Mouse (Mus musculus): ENCODE results near the gene Dennd6a. TPM values are rescaled to one million over a fixed set of nuclear protein-coding genes. Genes with fewer than 3 reads are reported as not detected.

Dennd6a gene
- polyA plus RNA-seq, 1 experiment from 2014 or later, result 29.9 TPM

GRCm38 (mm10) chr14:26569880-26570279, 3.8 kb upstream of the Dennd6a start:
- Histone ChIP-seq H3K4me3 (ENCODE audit: low read length) (no peak overlapping the region), H3K27ac (ENCODE audit: low read length) (no peak overlapping the region), H3K36me3 (ENCODE audit: insufficient read depth, low read length) (no peaks in the 10 kb centered on the region), H3K27me3 (ENCODE audit: insufficient read depth, low read length) (no peaks in the 10 kb centered on the region), H3K9ac (replicated peaks; ENCODE audit: low read length) (no peak overlapping the region), H3K4me1 (ENCODE audit: insufficient read depth, low read length) (no peaks in the 10 kb centered on the region), H3K9me3 (ENCODE audit: low read length) (no peaks in the 10 kb centered on the region), H3K4me2 (replicated peaks; ENCODE audit: low read depth, low read length) (no peak overlapping the region)
- ATAC-seq (ENCODE audit: low FRiP score, low TSS enrichment), result no peak
- 78% methylated on average over 4 of the region's 4 CpGs for whole genome bisulfite sequencing

GRCm38 (mm10) chr14:26571951-26572675, 1.5 kb upstream of the Dennd6a start:
- Histone ChIP-seq H3K36me3 (ENCODE audit: insufficient read depth, low read length) (no peaks in the 10 kb centered on the region), H3K9ac (replicated peaks; ENCODE audit: low read length) (no peak overlapping the region), H3K27me3 (ENCODE audit: insufficient read depth, low read length) (no peaks in the 10 kb centered on the region), H3K4me3 (ENCODE audit: low read length) (no peak overlapping the region), H3K9me3 (ENCODE audit: low read length) (no peaks in the 10 kb centered on the region), H3K4me1 (ENCODE audit: insufficient read depth, low read length) (no peaks in the 10 kb centered on the region), H3K27ac (ENCODE audit: low read length) (no peak overlapping the region), H3K4me2 (replicated peaks; ENCODE audit: low read depth, low read length) (no peak overlapping the region)
- no peak for ATAC-seq (ENCODE audit: low FRiP score, low TSS enrichment)
- 48% methylated on average over 4 of the region's 4 CpGs for WGBS

DNA sequence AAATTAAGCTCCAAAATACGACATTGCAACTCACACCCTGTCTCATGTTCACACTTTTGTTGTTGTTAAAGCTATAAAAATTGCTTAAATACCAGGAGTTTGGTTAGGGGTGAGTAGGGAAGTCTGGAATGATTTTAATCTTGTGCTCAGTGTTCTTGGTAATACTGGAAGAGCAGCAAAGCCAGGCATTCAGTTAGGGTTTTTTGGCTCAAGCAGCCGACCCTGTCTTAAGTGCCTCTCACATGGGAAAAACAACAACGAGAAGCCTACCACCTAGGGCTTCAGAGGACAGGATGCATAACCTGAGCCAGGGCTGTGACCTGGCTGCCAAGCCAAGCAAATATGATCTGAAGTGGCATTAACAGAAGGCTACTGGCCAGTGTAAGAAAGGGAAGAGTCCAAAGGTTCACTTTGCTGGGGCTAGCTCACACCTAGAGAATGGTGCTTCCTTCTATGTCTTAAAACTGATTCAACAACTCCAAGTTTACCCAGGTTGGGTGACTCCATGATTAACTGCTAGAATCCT, 2.7 kb downstream of the Dennd6a start:
- Histone ChIP-seq H3K4me1 (ENCODE audit: insufficient read depth, low read length) (peaks cover 8% of the 10 kb centered on the region; the same call in 1 of the 2 replicates), H3K9me3 (ENCODE audit: low read length) (no peaks in the 10 kb centered on the region), H3K4me2 (replicated peaks; ENCODE audit: low read depth, low read length) (no peak overlapping the region), H3K36me3 (ENCODE audit: insufficient read depth, low read length) (no peaks in the 10 kb centered on the region), H3K27me3 (ENCODE audit: insufficient read depth, low read length) (no peaks in the 10 kb centered on the region), H3K4me3 (ENCODE audit: low read length) (no peak overlapping the region), H3K9ac (replicated peaks; ENCODE audit: low read length) (no peak overlapping the region), H3K27ac (ENCODE audit: low read length) (no peak overlapping the region)
- WGBS, result 56% methylated on average over 3 of the region's 3 CpGs
- ATAC-seq (ENCODE audit: low FRiP score, low TSS enrichment), result no peak

GRCm38 (mm10) chr14:26578791-26579191, 5.1 kb downstream of the Dennd6a start:
- Histone ChIP-seq H3K4me2 (replicated peaks; ENCODE audit: low read depth, low read length) (peak overlapping the region; percentile 80), H3K27ac (ENCODE audit: low read length) (no peak overlapping the region), H3K9ac (replicated peaks; ENCODE audit: low read length) (no peak overlapping the region), H3K4me3 (ENCODE audit: low read length) (no peak overlapping the region), H3K9me3 (ENCODE audit: low read length) (no peaks in the 10 kb centered on the region), H3K4me1 (ENCODE audit: insufficient read depth, low read length) (peaks cover 8% of the 10 kb centered on the region; the same call in 1 of the 2 replicates), H3K27me3 (ENCODE audit: insufficient read depth, low read length) (no peaks in the 10 kb centered on the region), H3K36me3 (ENCODE audit: insufficient read depth, low read length) (peaks cover 6% of the 10 kb centered on the region)
- peak; percentile 39; the same call in 1 of the 2 replicates for ATAC-seq (ENCODE audit: low FRiP score, low TSS enrichment)
- WGBS, result 72% methylated on average over 6 of the region's 6 CpGs

GRCm38 (mm10) chr14:26579346-26580343, 6.0 kb downstream of the Dennd6a start:
- H3K4me3 ChIP-seq (ENCODE audit: low read length), result peak overlapping the region; percentile 95
- peak overlapping the region; percentile 100 for H3K9ac ChIP-seq (replicated peaks; ENCODE audit: low read length)
- WGBS, result under 1% methylated on average over 78 of the region's 79 CpGs
- peak overlapping the region; percentile 80 for H3K4me2 ChIP-seq (replicated peaks; ENCODE audit: low read depth, low read length)
- H3K27ac ChIP-seq (ENCODE audit: low read length), result peak overlapping the region; percentile 99
- H3K4me1 ChIP-seq (ENCODE audit: insufficient read depth, low read length), result peaks cover 8% of the 10 kb centered on the region; the same call in 1 of the 2 replicates
- no peaks in the 10 kb centered on the region for H3K9me3 ChIP-seq (ENCODE audit: low read length)
- H3K27me3 ChIP-seq (ENCODE audit: insufficient read depth, low read length), result no peaks in the 10 kb centered on the region
- peaks cover 6% of the 10 kb centered on the region for H3K36me3 ChIP-seq (ENCODE audit: insufficient read depth, low read length)
- ATAC-seq (ENCODE audit: low FRiP score, low TSS enrichment), result peak; percentile 95

DNA sequence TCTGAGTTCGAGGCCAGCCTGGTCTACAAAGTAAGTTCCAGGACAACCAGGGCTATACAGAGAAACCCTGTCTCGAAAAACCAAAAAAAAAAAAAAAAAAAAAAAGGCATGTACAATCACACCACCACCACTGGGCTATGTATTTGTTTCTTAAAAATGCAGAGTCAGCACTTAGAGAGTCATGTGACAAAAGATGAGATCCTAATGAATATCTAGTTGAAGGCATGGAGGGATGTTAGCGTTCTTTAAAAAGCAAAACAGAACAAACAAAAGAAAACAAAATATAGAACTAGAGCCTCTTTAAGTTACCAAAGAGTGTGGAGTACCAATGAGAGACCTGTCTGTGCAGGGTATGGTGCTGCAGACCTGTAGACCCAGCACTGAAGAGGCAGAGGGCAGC, 10.0 kb downstream of the Dennd6a start:
- H3K4me2 ChIP-seq (replicated peaks; ENCODE audit: low read depth, low read length), result no peak overlapping the region
- 88% methylated on average over 3 of the region's 3 CpGs for WGBS
- no peak overlapping the region for H3K27ac ChIP-seq (ENCODE audit: low read length)

DNA sequence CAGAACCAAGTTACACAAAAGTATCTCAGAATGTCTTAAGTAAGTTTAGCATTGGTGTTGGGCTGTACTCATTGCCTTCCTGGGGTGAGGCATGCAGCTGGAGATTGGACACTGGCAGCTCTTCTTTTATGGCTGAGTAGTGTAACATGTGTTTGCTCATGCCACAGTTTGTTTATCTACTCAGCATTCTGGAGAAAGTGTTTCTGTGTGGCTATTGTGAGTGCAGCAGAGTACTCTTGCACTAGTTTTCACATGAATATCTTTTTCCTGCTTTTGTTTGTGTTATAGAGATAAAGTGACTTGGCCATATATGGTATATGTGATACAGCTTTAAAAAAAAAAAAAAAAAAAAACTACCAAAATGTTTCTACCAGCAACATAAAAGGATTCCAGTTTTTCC, 13.5 kb downstream of the Dennd6a start:
- Histone ChIP-seq H3K9me3 (ENCODE audit: low read length) (no peaks in the 10 kb centered on the region), H3K4me3 (ENCODE audit: low read length) (no peak overlapping the region), H3K4me1 (ENCODE audit: insufficient read depth, low read length) (peaks cover 9% of the 10 kb centered on the region), H3K9ac (replicated peaks; ENCODE audit: low read length) (no peak overlapping the region), H3K4me2 (replicated peaks; ENCODE audit: low read depth, low read length) (no peak overlapping the region), H3K36me3 (ENCODE audit: insufficient read depth, low read length) (peaks cover 2% of the 10 kb centered on the region), H3K27ac (ENCODE audit: low read length) (0 out of 2 replicates have a peak overlapping the region, but pooled peaks have one; percentile 38), H3K27me3 (ENCODE audit: insufficient read depth, low read length) (no peaks in the 10 kb centered on the region)
- ATAC-seq (ENCODE audit: low FRiP score, low TSS enrichment), result no peak

More for the DNA sequence above, 10.0 kb downstream of the Dennd6a start:
- Histone ChIP-seq H3K36me3 (ENCODE audit: insufficient read depth, low read length) (peaks cover 6% of the 10 kb centered on the region), H3K9ac (replicated peaks; ENCODE audit: low read length) (no peak overlapping the region), H3K4me3 (ENCODE audit: low read length) (no peak overlapping the region), H3K27me3 (ENCODE audit: insufficient read depth, low read length) (no peaks in the 10 kb centered on the region), H3K9me3 (ENCODE audit: low read length) (no peaks in the 10 kb centered on the region), H3K4me1 (ENCODE audit: insufficient read depth, low read length) (peaks cover 15% of the 10 kb centered on the region)
- no peak for ATAC-seq (ENCODE audit: low FRiP score, low TSS enrichment)

DNA sequence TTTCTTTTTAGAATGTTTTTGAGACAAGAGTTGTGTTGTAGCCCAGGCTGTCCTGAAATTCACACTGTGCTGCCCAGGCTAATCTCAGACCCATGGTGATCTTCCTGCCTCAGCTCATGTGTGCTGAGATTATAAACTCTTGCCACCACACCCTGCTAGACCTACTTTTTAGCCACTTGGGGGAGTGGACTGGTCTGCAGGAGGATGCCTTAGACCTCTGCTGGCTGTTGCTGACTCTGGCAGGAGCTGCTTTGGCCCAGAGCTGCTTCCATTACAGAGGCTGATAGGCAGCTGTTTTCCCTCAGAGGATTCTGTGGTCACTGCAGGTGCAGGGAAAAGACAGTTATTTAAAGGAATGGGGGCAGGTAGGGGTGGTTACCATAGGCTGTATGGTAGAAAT, 17.7 kb downstream of the Dennd6a start:
- H3K4me1 ChIP-seq (ENCODE audit: insufficient read depth, low read length), result peaks cover 10% of the 10 kb centered on the region
- H3K36me3 ChIP-seq (ENCODE audit: insufficient read depth, low read length), result peaks cover 3% of the 10 kb centered on the region; the same call in 1 of the 2 replicates
- no peak overlapping the region for H3K27ac ChIP-seq (ENCODE audit: low read length)
- H3K9me3 ChIP-seq (ENCODE audit: low read length), result no peaks in the 10 kb centered on the region
- no peak for ATAC-seq (ENCODE audit: low FRiP score, low TSS enrichment)
- H3K4me2 ChIP-seq (replicated peaks; ENCODE audit: low read depth, low read length), result no peak overlapping the region
- no peak overlapping the region for H3K4me3 ChIP-seq (ENCODE audit: low read length)
- H3K27me3 ChIP-seq (ENCODE audit: insufficient read depth, low read length), result no peaks in the 10 kb centered on the region
- H3K9ac ChIP-seq (replicated peaks; ENCODE audit: low read length), result no peak overlapping the region

DNA sequence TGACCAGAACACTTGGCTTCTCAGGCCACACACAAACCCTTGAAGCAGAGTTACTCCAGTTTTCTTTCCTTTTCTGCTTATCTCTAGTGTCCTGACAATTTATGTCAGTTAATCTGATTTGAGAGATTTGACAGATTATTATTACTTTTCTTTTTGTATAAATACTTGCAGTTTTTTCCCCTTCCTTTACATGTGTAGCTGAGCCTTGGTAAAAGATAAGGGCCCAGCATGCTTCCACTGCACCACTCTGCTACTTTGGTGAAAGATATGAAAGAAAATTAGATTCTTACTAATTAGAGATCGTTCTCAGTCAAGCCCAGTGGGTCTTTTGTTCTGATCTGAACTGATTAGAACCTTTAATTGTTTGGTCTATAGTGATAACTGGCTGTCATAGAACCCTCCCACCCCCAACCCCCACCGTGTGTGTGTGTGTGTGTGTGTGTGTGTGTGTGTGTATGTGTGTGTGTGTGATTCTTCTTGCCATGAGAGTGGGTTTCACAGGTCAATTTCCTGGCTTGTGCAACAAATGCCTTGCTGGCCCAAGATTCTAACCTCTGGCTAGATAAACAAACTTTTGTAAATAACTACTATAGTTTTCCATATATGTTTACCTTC, 19.7 kb downstream of the Dennd6a start:
- no peak overlapping the region for H3K4me2 ChIP-seq (replicated peaks; ENCODE audit: low read depth, low read length)
- no peak overlapping the region for H3K4me3 ChIP-seq (ENCODE audit: low read length)
- peaks cover 5% of the 10 kb centered on the region; the same call in 1 of the 2 replicates for H3K9me3 ChIP-seq (ENCODE audit: low read length)
- no peak overlapping the region for H3K9ac ChIP-seq (replicated peaks; ENCODE audit: low read length)
- ATAC-seq (ENCODE audit: low FRiP score, low TSS enrichment), result no peak
- H3K27ac ChIP-seq (ENCODE audit: low read length), result no peak overlapping the region
- no peaks in the 10 kb centered on the region for H3K27me3 ChIP-seq (ENCODE audit: insufficient read depth, low read length)
- peaks cover 22% of the 10 kb centered on the region for H3K36me3 ChIP-seq (ENCODE audit: insufficient read depth, low read length)
- WGBS, result 91% methylated on average over 2 of the region's 2 CpGs
- H3K4me1 ChIP-seq (ENCODE audit: insufficient read depth, low read length), result 0 out of 2 replicates have a peak, but pooled peaks cover 2% of the 10 kb centered on the region
